Mouse (Mus musculus) MEL (cell line): ENCODE results near the gene Egfl7.

Experiments
- BHLHE40 ChIP-seq: IDR thresholded peaks from 2 replicates; pipeline ENCODE4 v1.6.1; 2012; ENCODE audit warnings: low read depth, mild to moderate bottlenecking, inconsistent platforms, low read length, improper control_type of control experiment, borderline replicate concordance
- CHD1 ChIP-seq: IDR thresholded peaks from 2 replicates; pipeline ENCODE4 v1.6.1; 2012; ENCODE audit warnings: low read depth, mild to moderate bottlenecking, inconsistent platforms, low read length, improper control_type of control experiment
- CTCF ChIP-seq, 3 experiments: IDR thresholded peaks in 2 of 3; conservative IDR thresholded peaks in 1 of 3; 2 replicates each; pipeline ENCODE4 v1.5.1; 2011 to 2012; ENCODE audit warnings: low read length in 3 of 3, low read depth in 2 of 3, mild to moderate bottlenecking in 2 of 3, improper control_type of control experiment in 1 of 3, inconsistent platforms in 1 of 3, mixed read lengths in 1 of 3, moderate library complexity in 1 of 3; ENCODE audit not compliant: control insufficient read depth in 1 of 3, insufficient read depth in 1 of 3, poor library complexity in 1 of 3, severe bottlenecking in 1 of 3
- EP300 ChIP-seq, 2 experiments: IDR thresholded peaks; 2 replicates each; pipeline ENCODE4 v1.6.1; 2011; ENCODE audit warnings: improper control_type of control experiment in 2 of 2, low read length in 2 of 2, low read depth in 1 of 2, mild to moderate bottlenecking in 1 of 2
- GATA1 ChIP-seq: IDR thresholded peaks from 2 replicates; pipeline ENCODE4 v1.6.1; 2011; ENCODE audit warnings: low read depth, low read length, improper control_type of control experiment
- MEF2A ChIP-seq: IDR thresholded peaks from 2 replicates; pipeline ENCODE4 v1.6.1; 2014; ENCODE audit warnings: low read depth, mild to moderate bottlenecking, inconsistent platforms, low read length, improper control_type of control experiment; ENCODE audit not compliant: poor library complexity, insufficient replicate concordance, severe bottlenecking; ENCODE audit errors: extremely low read depth
- MXI1 ChIP-seq: IDR thresholded peaks from 2 replicates; pipeline ENCODE4 v1.6.1; 2011; ENCODE audit warnings: mild to moderate bottlenecking, low read depth, low read length, improper control_type of control experiment
- MYB ChIP-seq: IDR thresholded peaks from 2 replicates; pipeline ENCODE4 v1.6.1; 2011; ENCODE audit warnings: mild to moderate bottlenecking, low read depth, low read length, improper control_type of control experiment
- POLR2A ChIP-seq, 2 experiments: IDR thresholded peaks; 2 replicates each; pipeline ENCODE4 v1.6.1; 2011 to 2012; ENCODE audit warnings: low read length in 2 of 2, mild to moderate bottlenecking in 2 of 2, control low read depth in 1 of 2, improper control_type of control experiment in 1 of 2, low read depth in 1 of 2, moderate library complexity in 1 of 2; ENCODE audit not compliant: control insufficient read depth in 1 of 2, insufficient read depth in 1 of 2, poor library complexity in 1 of 2
- RAD21 ChIP-seq: IDR thresholded peaks from 2 replicates; pipeline ENCODE4 v1.6.1; 2011; ENCODE audit warnings: mild to moderate bottlenecking, low read depth, low read length, improper control_type of control experiment
- TCF12 ChIP-seq: IDR thresholded peaks from 2 replicates; pipeline ENCODE4 v1.6.1; 2014; ENCODE audit warnings: low read depth, mild to moderate bottlenecking, inconsistent platforms, low read length, improper control_type of control experiment, moderate library complexity
- USF1 ChIP-seq: IDR thresholded peaks from 2 replicates; pipeline ENCODE4 v1.6.1; 2014; ENCODE audit warnings: low read depth, mild to moderate bottlenecking, inconsistent platforms, low read length, improper control_type of control experiment, moderate library complexity
- USF2 ChIP-seq, 2 experiments: IDR thresholded peaks; 2 replicates each; pipeline ENCODE4 v1.6.1; 2011 to 2012; ENCODE audit warnings: improper control_type of control experiment in 2 of 2, low read length in 2 of 2, borderline replicate concordance in 1 of 2, inconsistent platforms in 1 of 2, low read depth in 1 of 2, mild to moderate bottlenecking in 1 of 2; ENCODE audit not compliant: insufficient read depth in 1 of 2
- ZKSCAN1 ChIP-seq: IDR thresholded peaks from 2 replicates; pipeline ENCODE4 v1.6.1; 2012; ENCODE audit warnings: low read depth, mild to moderate bottlenecking, inconsistent platforms, low read length, improper control_type of control experiment, moderate library complexity

DNA sequence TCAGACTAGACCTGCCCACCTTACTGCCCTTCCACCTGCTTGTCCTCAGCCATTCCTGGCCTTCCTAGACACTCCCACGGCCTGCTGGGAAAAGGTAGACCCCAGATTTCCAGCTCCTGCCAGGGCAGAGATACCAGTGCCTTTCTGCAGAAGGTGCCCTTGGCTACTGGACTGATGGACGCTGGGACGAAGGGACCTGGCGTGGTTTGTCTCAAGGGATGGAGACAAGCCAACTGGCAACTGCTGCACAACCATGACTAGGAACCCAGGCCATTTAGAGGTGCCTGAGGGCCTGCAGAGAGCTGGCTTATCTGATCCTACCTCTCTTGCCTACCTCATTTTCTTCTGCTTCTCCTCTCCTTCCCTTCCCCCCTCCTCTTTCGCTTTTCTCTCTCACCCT lies 35.1 kb downstream of the Egfl7 start:
- TF ChIP-seq POLR2A (IDR thresholded peaks at IDR 0.05; ENCODE audit: control insufficient read depth in 1 of 2, insufficient read depth in 1 of 2, low read depth in 1 of 2, low read length in 2 of 2, poor library complexity in 1 of 2) (no peak), MXI1 (no peak), MYB (no peak), BHLHE40 (no peak), GATA1 (0 out of 2 replicates have a peak, but pooled peaks have one; percentile 31), CTCF (IDR thresholded peaks at IDR 0.05 in 2 of 3, conservative IDR thresholded peaks at IDR 0.05 in 1 of 3; ENCODE audit: control insufficient read depth in 1 of 3, insufficient read depth in 1 of 3, low read depth in 2 of 3, low read length in 3 of 3, poor library complexity in 1 of 3, severe bottlenecking in 1 of 3) (no peak), USF1 (no peak), MEF2A (no peak), CHD1 (no peak), EP300 (IDR thresholded peaks at IDR 0.05; ENCODE audit: low read depth in 1 of 2, low read length in 2 of 2) (no peak), RAD21 (no peak), TCF12 (no peak), USF2 (IDR thresholded peaks at IDR 0.05; ENCODE audit: borderline replicate concordance in 1 of 2, insufficient read depth in 1 of 2, low read depth in 1 of 2, low read length in 2 of 2) (no peak), ZKSCAN1 (no peak)
